Mouse (Mus musculus): ENCODE results near the gene Kctd13. TPM values are rescaled to one million over a fixed set of nuclear protein-coding genes. Genes with fewer than 3 reads are reported as not detected.
"Not testable (repeated sequence)": the region's sequence is repeated elsewhere in the genome, so short reads cannot be mapped to it uniquely, and the experiment has no call there.

Gene Kctd13
- total RNA-seq (2021) = 1 to 10 TPM; 3.7 to 5.0 TPM
- long read RNA-seq, experiment 1, transcript Kctd13-201 (6 exons, 1,676 nt) = major isoform, 15 of 15 reads
- long read RNA-seq, experiment 1, partial matches to known transcripts = 0 of 15 reads
- long read RNA-seq, experiment 1, other reads (novel, unspliced or antisense) = 0 of 15 reads
- long read RNA-seq, experiment 2, transcript Kctd13-201 (6 exons, 1,676 nt) = major isoform, 10 of 10 reads
- long read RNA-seq, experiment 2, partial matches to known transcripts = 0 of 10 reads
- long read RNA-seq, experiment 2, other reads (novel, unspliced or antisense) = 0 of 10 reads

DNA sequence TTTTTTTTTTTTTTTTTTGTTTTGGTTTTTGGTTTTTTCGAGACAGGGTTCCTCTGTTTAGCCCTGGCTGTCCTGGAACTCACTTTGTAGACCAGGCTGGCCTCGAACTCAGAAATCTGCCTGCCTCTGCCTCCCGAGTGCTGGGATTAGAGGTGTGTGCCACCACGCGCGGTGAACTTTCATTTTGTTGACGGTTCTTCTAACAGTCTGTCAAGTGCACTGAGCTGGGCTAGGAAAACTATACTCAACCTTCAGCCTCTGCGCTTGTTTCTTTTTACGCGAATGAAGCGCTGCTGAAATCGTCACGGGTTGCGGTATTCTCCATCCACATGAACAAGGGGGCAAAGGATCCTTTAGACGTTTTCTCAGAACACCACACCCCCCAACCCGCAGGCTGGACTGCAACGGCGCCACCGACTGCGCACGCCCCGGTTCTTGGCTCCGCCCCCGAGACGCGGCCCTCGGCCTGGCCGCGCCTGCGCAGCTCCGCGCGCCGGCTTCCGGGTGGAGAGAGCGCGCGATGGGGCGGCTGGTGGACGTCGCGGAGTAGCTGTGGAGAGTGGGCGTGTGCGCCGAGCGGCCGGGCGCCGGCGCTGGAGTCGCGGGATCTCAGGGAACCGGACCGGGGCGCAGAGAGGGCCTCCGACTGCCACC is at the start of gene Kctd13:
Kctd13 (plus strand) TSS at position 496 of the 654 bp plus-strand sequence.
- peak; percentile 95 for DNase-seq

DNA sequence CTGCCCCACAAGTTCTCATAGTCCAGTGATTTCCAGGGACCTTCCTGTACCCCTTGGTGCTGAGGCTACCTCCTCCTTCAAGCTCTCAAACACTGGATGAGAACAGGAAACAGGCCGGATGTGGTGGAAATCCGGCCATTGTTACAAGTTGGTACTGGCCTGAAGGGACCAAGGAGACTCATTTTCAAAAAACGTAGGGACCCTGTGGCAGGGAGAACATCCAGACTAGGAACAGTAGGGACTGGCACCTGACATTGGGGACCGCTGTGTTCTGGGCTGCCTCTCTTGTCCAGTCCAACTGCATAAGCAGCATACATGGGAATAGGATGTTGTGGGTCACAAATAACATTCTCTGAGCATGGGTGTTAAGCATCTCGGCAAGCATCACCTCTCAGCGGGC is 47.6 kb upstream of the Kctd13 start:
- DNase-seq = no peak

DNA sequence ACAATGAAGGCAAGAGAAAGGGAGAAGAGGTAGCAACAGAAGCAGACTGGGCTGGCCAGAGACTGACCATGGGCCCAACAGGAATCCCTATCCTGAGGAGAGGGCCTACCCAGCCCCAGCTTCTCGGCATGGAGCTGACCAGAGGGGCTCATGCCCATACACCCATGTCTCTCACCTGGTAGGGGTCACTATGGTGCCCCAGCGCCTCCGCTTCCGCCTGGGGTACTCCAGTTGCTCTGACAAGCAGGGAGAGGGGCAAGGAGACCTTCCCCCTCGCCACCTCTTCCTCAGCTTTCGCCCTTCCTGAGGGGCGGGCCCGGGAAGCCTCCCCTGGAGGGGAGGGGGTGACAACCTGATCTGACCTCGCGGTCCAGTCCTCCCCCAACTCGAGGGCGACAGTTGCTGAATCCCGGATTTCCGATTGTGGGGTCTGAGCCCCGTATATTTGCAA is 44.9 kb upstream of the Kctd13 start:
- DNase-seq = peak; percentile 32

DNA sequence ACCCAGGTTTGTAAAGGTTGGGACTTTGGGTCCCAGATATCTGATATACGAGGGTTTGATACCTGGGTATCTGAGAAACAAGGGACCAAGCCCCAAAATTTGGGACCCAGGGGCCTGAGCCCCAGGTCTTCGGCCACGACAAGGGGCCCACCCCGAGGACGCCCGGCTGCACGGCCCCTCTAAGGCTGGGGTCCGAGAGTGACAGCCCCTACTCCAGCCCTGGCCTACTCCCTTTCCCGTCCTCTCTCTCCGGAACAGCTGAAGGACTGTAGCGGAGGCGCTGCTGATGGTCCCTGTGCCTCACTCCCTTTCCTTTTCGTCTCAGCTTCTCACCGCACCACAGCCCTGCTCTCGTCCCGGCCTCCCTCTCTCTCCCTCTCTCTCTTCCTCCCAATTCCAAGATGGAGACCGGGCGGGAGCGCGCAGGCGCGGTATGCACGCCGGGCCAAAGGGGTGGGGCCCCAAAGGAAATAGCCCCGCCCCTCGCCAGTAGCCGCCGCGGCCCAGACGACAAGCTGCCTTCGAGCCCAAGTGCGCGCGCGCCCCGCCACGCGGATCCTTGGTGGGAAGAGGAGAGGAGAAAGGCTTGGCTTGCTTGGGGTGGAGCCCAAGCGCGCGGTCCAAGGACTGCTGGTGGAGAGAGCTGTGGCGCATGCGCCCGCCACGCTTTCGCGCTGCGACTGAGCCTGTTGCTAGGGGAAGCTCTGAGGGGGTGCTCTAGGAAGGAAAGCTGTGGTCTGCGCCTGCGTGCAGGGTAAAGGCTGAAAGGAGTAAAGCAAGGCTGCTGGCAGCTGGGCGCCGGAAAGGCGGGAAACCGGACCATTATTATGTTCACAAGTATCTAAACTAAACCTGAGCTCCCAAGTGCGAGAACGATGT is 44.2 kb upstream of the Kctd13 start, which contains the start of gene Taok2:
Taok2 (minus strand) TSS at position 418 of the 879 bp plus-strand sequence.
- peak; percentile 97 for DNase-seq

DNA sequence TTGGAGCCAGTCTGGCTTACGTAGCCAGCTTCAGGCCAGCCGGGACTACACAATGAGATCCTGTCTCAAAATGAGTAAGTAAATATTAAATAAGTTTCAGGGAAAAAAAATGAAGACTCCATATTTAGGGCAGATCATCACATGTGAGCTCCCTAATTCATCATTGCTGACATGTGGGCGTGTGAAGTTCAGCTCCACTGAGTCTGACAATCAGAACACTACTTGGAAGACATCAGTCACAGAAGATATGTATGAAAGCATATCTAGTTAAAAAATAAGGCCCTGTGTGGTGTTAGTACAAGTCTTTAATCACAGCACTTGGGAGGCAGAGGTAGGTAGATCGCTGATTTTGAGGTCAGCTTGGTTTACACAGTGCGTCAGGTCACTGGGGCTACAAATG is 41.4 kb upstream of the Kctd13 start:
- DNase-seq = no peak

DNA sequence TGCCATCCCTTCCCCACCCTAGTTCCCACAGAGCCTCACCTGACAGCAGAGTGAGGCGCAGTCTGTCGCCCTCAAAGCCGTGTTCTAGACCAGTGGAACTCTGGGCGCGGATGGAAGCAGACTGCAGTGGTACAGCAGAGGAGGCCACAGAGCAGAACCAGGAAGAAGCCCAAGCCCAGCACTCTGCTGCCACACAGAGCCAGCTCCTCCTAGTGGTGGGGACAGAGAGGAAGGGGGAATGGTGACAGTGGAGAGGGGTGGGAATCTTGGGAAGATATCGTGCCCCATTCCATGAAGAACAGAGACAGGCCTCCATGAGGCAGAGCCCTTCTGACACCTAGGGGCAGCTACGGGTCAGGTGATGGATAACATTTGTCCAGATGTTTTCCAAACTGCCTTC is 39.8 kb upstream of the Kctd13 start:
- no peak for DNase-seq

DNA sequence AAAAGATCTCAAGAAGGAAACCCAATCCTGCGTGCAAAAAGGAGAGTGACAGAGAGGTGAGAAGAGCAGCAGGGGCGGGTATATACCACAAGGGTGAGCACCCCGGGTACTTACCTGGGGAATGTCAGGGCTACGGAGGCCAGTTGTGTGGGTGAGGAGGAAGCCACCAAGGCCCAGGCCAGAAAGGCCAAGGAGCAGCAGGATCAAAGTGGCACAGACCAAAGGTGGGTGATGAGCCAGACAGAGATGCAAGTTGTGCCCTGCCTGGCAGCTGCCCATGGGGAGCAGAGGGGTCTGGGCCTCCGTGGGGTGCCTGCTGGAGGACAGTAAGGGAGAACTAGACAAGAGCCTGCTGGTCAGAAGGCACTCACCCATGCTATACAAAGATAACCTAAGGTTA is 31.8 kb upstream of the Kctd13 start:
- no peak for DNase-seq

DNA sequence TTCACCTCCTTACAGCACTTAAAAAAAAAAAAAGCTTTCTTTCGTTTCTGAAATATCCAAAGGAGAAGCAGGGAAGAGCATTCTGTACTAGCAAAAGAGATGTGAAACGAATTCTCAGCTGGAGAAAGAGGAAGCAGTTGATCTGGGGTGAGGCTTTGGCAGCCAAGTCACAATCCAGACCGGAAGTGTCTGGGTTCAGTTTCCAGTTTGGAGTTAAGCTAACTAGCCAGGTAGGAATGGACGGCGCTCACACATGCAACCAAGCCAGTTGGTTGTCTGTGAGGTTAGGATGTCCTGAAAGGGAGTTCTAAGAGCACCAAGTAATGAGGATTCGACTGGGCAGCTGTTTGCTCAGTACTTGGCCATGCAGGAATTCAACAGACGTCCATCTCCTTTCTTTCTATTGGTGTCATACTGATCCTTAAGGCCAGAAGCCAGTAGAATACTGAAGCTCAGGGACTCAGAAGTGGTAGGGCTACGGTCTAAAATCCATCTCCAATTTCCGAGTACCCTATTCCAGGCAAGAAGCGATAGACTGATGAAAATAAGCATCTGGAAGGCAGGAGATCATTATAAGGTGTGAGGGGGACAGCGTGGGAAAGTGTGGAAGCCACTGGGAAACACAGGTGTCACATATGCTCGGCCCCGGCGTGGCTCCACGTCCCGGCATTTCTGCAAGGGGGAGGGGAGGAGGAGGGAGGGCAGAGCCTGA is 31.1 kb upstream of the Kctd13 start:
- DNase-seq = no peak

DNA sequence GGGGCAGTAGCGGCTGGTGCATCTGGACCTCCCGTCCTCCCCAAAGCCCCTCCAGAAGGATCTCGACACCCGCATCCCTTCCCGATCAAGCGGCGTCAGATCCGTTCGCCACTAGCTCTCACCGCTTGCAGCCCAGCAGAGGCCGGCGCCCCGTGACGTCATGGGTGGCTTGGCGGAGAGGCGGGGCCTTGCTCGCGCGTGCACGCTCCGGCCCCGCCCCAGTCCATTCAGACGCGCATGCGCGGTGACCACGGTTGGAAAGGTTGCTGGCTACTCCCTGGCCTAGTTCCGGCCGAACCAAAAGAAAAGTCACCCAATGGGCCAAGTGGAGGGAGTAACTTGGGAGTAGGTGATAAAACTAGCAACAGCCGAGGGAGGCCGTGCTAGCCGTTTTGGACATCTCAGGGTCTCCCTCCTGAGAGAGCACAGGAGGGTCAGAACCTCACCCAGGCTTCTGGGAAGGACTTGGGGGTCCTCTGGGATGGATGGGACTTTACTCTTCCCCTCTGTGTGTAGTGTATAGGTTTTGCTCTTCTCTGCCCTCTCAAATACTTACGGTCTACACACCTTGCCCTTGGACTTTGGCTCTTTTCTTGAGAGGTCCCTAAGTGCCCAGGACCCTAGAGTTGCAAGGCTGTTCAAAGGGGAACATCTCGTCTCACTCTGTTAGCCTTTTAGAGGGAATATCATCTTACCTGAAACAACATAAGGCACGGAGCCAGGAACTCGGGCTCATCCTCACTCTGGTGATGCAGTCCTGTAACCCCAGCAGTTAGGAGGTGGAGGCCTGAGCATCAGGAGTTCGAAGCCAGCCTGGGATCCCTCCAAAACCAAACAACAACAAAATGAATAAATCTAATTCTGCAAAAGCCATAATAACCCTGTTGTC is 30.3 kb upstream of the Kctd13 start:
- DNase-seq = peak; percentile 100

DNA sequence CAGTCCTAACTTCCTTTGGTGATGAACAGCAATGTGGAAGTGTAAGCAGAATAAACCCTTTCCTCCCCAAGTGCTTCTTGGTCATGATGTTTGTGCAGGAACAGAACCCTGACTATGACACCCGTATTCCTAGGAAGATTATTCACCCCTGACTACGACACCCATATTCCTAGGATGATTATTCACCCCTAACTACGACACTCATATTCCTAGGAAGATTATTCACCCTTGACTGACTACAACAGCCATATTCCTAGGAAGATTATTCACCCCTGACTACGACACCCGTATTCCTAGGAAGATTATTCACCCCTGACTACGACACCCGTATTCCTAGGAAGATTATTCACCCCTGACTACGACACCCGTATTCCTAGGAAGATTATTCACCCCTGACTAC is 28.9 kb upstream of the Kctd13 start:
- not testable (repeated sequence) for DNase-seq

DNA sequence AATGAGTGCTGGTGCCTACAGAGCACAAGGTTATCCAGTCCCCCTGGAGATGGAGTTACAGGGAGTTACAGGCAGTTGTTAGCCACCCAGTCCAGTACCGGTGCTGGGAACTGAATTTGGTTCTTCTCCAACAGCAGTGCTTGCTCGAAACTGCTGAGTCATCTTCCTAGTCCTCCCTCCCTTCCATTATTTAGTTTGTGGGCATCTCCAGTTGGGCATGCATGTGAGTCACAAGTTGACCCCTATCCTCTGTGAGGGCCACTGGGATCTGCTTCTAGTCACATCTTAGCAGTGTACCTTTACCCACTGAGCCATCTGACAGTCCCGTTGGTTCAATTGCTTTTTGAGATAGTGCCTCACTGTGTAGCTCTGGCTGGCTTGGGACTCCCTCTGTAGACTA is 23.1 kb upstream of the Kctd13 start:
- no peak for DNase-seq

DNA sequence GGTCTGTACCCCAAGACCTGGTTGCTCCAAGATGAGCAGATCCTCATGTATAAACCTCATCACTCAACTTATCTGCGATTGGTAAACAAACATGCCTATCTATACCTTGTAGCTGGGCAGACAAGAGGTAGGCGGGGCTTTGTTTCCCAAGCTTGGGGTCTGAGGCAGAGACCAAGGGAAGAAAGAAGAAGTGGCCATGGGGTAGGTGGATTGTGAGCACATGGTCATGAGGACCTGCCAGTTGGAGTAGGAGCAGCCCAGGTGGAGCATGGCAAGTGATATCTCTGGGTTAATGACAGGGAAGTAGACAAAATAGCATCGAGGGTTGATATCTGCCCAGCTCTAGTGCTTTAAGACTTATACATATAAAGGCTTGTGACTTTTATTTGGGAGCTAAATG is 13.8 kb upstream of the Kctd13 start:
- no peak for DNase-seq

DNA sequence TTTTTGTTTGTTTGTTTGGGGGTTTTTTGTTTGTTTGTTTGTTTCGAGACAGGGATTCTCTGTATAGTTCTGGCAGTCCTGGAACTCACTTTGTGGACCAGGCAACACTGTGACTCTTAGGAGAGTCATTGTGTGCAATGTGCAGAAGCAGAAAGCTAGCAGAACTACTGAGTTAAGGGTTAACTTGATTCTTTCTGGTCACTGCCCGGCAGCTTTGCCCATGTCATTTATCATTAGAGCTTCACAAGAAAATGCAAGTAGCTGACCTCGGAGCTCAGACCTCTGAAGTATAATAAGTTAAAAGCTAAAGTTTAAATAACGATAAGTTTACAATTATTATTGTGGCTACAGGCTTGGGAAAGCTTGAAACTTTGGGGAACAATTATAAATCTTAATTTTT is 10.3 kb upstream of the Kctd13 start:
- DNase-seq = not testable (repeated sequence)

DNA sequence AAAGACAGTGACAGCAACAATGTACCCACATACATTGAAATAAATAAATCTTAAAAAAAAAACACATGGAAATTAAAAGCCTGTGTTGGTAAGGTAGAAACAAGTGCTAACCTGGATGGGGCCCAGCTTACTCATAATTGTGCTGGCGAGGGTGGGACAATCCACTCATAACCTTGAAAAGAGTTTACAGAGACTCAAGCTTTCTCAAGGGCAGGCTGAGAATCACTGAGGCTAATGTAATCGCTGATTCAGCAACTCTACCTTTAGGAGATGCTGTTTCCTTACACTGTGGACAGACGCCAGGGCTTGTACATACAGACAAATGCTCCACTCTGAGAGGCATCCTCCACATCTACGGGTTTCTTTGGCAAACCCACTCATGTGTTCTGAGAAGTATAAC is 8.7 kb upstream of the Kctd13 start:
- no peak for DNase-seq

DNA sequence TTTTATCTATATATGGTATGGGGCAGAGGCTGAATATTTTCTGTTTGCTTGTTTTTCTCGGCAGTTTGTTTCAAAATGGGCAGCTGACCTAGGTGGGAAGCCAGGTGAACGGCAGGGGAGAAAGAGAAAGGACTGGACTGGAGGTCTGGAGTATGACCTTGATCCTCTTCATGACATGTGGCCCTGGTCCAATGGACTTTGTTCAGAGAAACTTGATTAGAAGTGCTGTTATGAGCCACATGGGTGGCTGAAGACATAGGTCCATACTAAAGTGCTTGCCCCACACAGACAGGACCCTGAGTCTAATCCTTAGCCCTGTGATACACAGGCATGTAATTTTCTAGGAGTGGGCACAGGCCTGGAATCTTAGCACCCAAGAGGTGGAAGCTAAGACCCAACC is 7.1 kb upstream of the Kctd13 start:
- DNase-seq = no peak

DNA sequence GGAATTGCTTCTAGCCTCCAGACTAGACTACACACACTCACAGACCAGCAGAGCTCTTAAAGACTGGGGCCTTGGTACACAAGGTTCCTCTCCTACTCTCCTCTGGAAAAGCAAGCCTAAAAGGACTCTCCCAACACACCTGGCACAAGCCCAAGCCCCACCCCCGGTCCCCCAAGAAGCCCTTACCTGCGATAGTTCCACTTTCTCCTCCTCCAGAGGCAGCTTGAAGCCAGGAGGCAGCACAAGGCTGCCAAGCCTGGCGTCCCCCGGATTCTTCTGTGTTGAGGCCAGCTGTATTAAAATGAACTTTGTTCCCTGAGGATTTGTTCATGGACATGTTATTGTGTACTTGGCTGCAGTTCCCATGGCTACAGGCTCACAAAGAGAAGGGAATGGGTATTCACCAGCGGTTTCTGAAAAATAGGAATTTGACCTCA is 6.0 kb upstream of the Kctd13 start, which contains the start of gene Tmem219:
Tmem219 (minus strand) TSS at position 294 of the 437 bp plus-strand sequence.
- DNase-seq = peak; percentile 58

DNA sequence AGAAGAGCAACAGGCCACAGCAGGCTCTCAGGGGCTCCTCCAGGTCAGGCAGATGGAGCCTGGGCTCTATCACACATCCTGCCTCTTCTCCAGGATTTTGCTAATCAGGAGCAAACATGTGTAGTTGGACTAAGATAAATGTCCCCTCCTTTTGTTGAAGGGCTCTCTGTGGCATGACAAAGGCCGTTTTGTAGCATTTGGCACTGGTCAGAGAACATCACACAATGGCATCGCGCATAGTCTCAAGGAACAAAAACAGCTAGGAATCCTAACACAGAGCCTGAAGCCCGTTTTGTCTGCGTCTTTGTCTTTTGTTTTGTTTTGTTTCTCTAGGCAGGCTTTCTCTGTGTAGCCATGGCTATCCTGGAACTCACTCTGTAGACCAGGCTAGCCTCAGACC is 4.7 kb upstream of the Kctd13 start:
- DNase-seq = no peak

DNA sequence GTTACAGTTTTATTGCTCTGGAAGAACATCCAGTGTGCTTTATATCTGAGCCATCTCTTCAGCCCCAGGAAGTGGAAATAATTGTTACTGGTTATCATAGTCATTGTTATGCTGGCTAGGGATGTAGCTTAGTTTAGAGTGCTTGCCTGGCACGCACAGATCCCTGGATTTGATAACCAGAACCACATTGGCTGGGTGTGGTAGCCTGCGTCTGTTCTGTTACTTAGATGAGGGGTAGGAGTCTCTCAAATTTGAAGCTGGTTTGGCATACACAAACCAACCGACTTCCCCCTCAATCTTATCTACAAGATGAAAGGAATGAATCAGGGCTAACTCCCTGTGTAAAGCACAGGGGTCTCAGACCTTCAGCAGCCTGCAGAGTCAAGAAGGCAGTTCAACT is 2.4 kb upstream of the Kctd13 start:
- no peak for DNase-seq

DNA sequence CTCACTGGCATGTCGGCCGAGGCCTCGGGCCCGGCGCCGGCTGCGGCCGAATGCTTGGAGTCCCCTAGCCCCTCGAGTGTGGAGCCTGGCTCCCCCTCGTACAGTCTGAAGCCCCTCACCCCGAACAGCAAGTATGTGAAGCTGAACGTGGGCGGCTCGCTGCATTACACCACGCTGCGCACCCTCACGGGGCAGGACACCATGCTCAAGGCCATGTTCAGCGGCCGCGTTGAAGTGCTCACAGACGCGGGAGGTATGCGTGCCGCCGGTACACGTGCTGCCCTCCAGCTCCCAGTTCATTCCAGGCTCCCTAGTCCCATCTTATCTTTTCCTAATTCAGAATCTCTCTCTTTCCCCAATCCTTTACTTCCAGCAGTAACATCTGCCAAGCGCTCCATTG is 367 bp downstream of the Kctd13 start:
- DNase-seq = no peak

DNA sequence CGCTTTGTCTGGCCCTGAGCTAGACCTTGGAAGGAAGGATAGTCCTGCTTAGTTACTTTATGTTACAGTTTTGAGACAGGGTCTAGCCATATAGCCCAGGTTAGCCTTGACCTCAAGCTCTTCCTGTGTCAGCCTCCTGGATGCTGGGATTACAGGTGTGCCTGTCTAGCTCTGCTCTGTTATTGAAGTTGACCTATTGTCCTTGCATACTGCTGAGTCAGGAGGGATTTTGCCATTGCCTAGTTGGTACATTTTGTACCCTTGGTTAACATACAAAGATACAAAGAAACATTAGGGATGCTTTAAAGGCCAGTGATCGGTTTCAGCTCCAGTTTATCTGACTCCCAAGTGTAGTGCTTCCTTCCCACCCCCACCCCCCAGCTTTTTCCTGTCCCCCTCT is 4.0 kb downstream of the Kctd13 start:
- no peak for DNase-seq

DNA sequence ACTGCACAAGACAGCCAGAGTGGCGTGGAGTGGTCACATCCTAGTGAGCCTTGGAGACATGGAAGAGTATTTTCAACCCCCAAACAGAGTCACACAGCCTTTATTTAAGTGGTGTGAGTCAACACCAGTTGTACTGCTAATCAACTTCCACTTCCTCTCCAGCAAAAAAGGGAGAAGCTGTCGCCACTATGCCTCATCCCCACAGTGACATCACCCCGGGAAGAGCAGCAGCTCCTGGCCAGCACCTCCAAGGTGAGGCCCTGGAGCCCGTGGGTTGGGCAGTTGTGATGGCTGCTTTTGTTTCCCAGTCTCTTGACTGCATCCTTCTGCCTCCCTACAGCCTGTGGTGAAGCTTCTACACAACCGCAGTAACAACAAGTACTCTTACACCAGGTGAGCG is 12.5 kb downstream of the Kctd13 start:
- DNase-seq = no peak
